Mouse (Mus musculus): ENCODE results near the gene 2210011C24Rik.
"Not testable (repeated sequence)": the region's sequence is repeated elsewhere in the genome, so short reads cannot be mapped to it uniquely, and the experiment has no call there.

Gene 2210011C24Rik

GRCm38 (mm10) chr8:83995973-83996372 lies 16.0 kb downstream of the 2210011C24Rik start:
- in situ Hi-C loops (cut with MseI, MboI), result no loop called here

- in situ Hi-C loops (cut with MseI, MboI), result no loop called here
Observed at GRCm38 (mm10) chr8:83994030-83994429, 17.9 kb downstream of the 2210011C24Rik start.

GRCm38 (mm10) chr8:83992488-83992887 lies 19.5 kb downstream of the 2210011C24Rik start:
- in situ Hi-C loops (cut with MseI, MboI), result no loop called here

- in situ Hi-C loops (cut with MseI, MboI), result no loop called here
Observed at GRCm38 (mm10) chr8:83990170-83990569, 21.8 kb downstream of the 2210011C24Rik start.

- in situ Hi-C loops (cut with MseI, MboI), result no loop called here
Observed at GRCm38 (mm10) chr8:83989243-83989642, 22.7 kb downstream of the 2210011C24Rik start.

- in situ Hi-C loops (cut with MseI, MboI), result not testable (repeated sequence)
Observed at GRCm38 (mm10) chr8:83983222-83983621, 28.7 kb downstream of the 2210011C24Rik start.

GRCm38 (mm10) chr8:83982449-83982848 lies 29.5 kb downstream of the 2210011C24Rik start:
- in situ Hi-C loops (cut with MseI, MboI), result no loop called here

- in situ Hi-C loops (cut with MseI, MboI), result no loop called here
Observed at GRCm38 (mm10) chr8:83981533-83981932, 30.4 kb downstream of the 2210011C24Rik start.

- in situ Hi-C loops (cut with MseI, MboI), result no loop called here
Observed at GRCm38 (mm10) chr8:83980845-83981244, 31.1 kb downstream of the 2210011C24Rik start.

GRCm38 (mm10) chr8:83980250-83980649 lies 31.7 kb downstream of the 2210011C24Rik start:
- in situ Hi-C loops (cut with MseI, MboI), result no loop called here

GRCm38 (mm10) chr8:83978200-83978599 lies 33.8 kb downstream of the 2210011C24Rik start:
- in situ Hi-C loops (cut with MseI, MboI), result no loop called here

GRCm38 (mm10) chr8:83977646-83978045 lies 34.3 kb downstream of the 2210011C24Rik start:
- in situ Hi-C loops (cut with MseI, MboI), result no loop called here

- in situ Hi-C loops (cut with MseI, MboI), result no loop called here
Observed at GRCm38 (mm10) chr8:83976779-83977350, 35.1 kb downstream of the 2210011C24Rik start.

- in situ Hi-C loops (cut with MseI, MboI), result no loop called here
Observed at GRCm38 (mm10) chr8:83976101-83976630, 35.8 kb downstream of the 2210011C24Rik start.

GRCm38 (mm10) chr8:83974521-83974920 lies 37.5 kb downstream of the 2210011C24Rik start:
- in situ Hi-C loops (cut with MseI, MboI), result no loop called here

- in situ Hi-C loops (cut with MseI, MboI), result no loop called here
Observed at GRCm38 (mm10) chr8:83973161-83974031, 38.6 kb downstream of the 2210011C24Rik start.

- in situ Hi-C loops (cut with MseI, MboI), result no loop called here
Observed at GRCm38 (mm10) chr8:83972150-83973120, 39.5 kb downstream of the 2210011C24Rik start, which contains the start of gene Prkaca. TSS of gene Prkaca (plus strand) at chr8:83972993.

- in situ Hi-C loops (cut with MseI, MboI), result no loop called here
Observed at GRCm38 (mm10) chr8:83971661-83972060, 40.3 kb downstream of the 2210011C24Rik start.

- in situ Hi-C loops (cut with MseI, MboI), result no loop called here
Observed at GRCm38 (mm10) chr8:83971121-83971520, 40.9 kb downstream of the 2210011C24Rik start.

GRCm38 (mm10) chr8:83967701-83968100 lies 44.3 kb downstream of the 2210011C24Rik start:
- in situ Hi-C loops (cut with MseI, MboI), result no loop called here

- in situ Hi-C loops (cut with MseI, MboI), result no loop called here
Observed at GRCm38 (mm10) chr8:83964015-83964765, 47.8 kb downstream of the 2210011C24Rik start.
